Mouse (Mus musculus): ENCODE measurements around the gene Hp.

The Hp gene

GRCm38 (mm10) chr8:109563881-109564280 is 15.1 kb downstream of the Hp start:
- no peak for DNase-seq (ENCODE audit: low spot score)

GRCm38 (mm10) chr8:109551663-109552062 is 27.3 kb downstream of the Hp start:
- DNase-seq (ENCODE audit: low spot score): no peak

DNA sequence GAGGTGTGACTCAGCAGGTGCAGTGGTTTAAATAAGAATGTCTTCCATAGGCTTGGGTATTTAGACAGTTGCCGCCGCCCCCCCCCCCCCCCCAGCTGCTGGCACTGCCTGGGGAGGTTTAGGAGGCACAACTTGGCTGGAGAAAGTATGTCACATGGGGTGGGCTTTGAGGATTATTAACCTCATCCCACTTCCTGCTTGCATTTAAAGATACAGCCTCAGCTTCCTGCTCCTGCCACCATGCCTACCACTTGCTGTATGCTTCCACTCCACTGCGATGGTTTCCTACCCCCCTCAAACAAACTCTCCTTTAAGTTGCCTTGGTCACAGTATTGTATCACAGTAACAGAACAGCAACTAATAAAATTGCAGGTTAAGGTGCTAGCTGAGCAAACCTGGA is 34.9 kb downstream of the Hp start:
- no peak for DNase-seq (ENCODE audit: low spot score)

GRCm38 (mm10) chr8:109542748-109543519 is 36.0 kb downstream of the Hp start:
- DNase-seq (ENCODE audit: low spot score): no peak

GRCm38 (mm10) chr8:109542165-109542564 is 36.8 kb downstream of the Hp start:
- DNase-seq (ENCODE audit: low spot score): no peak

DNA sequence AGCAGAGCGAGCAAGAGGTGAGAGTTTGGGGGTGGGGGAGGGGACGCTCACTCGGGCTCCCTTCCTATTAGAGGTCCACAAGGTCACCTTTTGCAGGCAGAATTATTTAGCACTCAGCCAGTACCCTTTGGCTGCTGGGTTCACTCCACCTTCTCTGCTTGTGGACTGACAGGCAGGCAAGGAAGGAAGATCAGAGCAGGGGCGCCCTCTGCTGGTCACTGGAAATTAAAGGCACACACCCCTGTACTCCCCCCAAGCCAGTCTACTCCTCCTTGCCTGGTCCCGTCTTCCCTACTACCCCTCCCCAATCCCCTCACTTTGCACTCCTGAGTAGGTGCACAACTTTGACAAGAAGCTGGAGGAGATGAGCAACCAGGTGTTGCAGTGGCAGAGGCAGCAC is 42.3 kb downstream of the Hp start:
- DNase-seq (ENCODE audit: low spot score): peak; percentile 91

GRCm38 (mm10) chr8:109535140-109535990 is 43.6 kb downstream of the Hp start:
- no peak for DNase-seq (ENCODE audit: low spot score)

Data from testis, postnatal 10 days (tissue).